Mouse (Mus musculus): ENCODE results near the gene Sec61a2. TPM values are rescaled to one million over a fixed set of nuclear protein-coding genes. Genes with fewer than 3 reads are reported as not detected.

Gene Sec61a2
- total and polyA plus RNA-seq, 3 experiments: 13.9 to 32.3 TPM; not detected in 1

GRCm38 (mm10) chr2:5900145-5900544 lies 4.9 kb upstream of the Sec61a2 start:
- TF ChIP-seq ZKSCAN1 (IDR thresholded peaks at IDR 0.05; ENCODE audit: low read depth, low read length): no peak
- 0 out of 2 replicates have a peak, but pooled peaks have one; percentile 13 for TF ChIP-seq RCOR1 (IDR thresholded peaks at IDR 0.05; ENCODE audit: low read depth, low read length)
- no peak for TF ChIP-seq MAZ (IDR thresholded peaks at IDR 0.05; ENCODE audit: low read depth, low read length)
- peak; percentile 65 to 78 (median 72) for TF ChIP-seq CTCF (IDR thresholded peaks at IDR 0.05 in 2 of 3, conservative IDR thresholded peaks at IDR 0.05 in 1 of 3; ENCODE audit: control insufficient read depth in 1 of 3, insufficient read depth in 1 of 3, low read depth in 2 of 3, low read length in 3 of 3, poor library complexity in 1 of 3, severe bottlenecking in 1 of 3)
- peak; percentile 54 for TF ChIP-seq ZC3H11A (IDR thresholded peaks at IDR 0.05; ENCODE audit: low read depth, low read length)
- TF ChIP-seq GABPA (IDR thresholded peaks at IDR 0.05; ENCODE audit: low read depth, low read length): no peak
- 0 out of 2 replicates have a peak, but pooled peaks have one; percentile 34 for TF ChIP-seq MAX (IDR thresholded peaks at IDR 0.05; ENCODE audit: low read length)
- TF ChIP-seq SMC3 (IDR thresholded peaks at IDR 0.05; ENCODE audit: low read depth, low read length): peak; percentile 68
- no peak for TF ChIP-seq MXI1 (IDR thresholded peaks at IDR 0.05; ENCODE audit: low read depth, low read length)
- peak; percentile 69 for TF ChIP-seq MYC (IDR thresholded peaks at IDR 0.05; ENCODE audit: low read depth, low read length)
- TF ChIP-seq RAD21 (IDR thresholded peaks at IDR 0.05; ENCODE audit: low read depth, low read length): peak; percentile 66
- Histone ChIP-seq H3K9ac (ENCODE audit: control insufficient read depth, low read depth, low read length, poor library complexity, severe bottlenecking) (no peak overlapping the region), H3K4me1 (ENCODE audit: control insufficient read depth in 1 of 2, insufficient read depth in 2 of 2, low read length in 2 of 2) (no peaks in the 10 kb centered on the region), H3K27ac (ENCODE audit: control insufficient read depth, low read depth, low read length) (no peak overlapping the region), H3K4me3 (ENCODE audit: control insufficient read depth in 1 of 2, insufficient read depth in 1 of 2, low read depth in 2 of 2, low read length in 2 of 2) (no peak overlapping the region), H3K36me3 (ENCODE audit: control insufficient read depth in 1 of 2, insufficient read depth in 2 of 2, low read length in 2 of 2) (peaks cover 0 to 1% of the 10 kb centered on the region in 2 experiments; a peak in 1 of 4 replicates), H3K9me3 (replicated peaks; ENCODE audit: insufficient read depth, low read length) (no peaks in the 10 kb centered on the region), H3K79me2 (ENCODE audit: control insufficient read depth, insufficient read depth, low read length, poor library complexity) (no peaks in the 10 kb centered on the region), H3K27me3 (ENCODE audit: control insufficient read depth in 1 of 2, insufficient read depth in 2 of 2, low read length in 2 of 2) (no peaks in the 10 kb centered on the region)
- DNase-seq (ENCODE audit: low read depth, low spot score): peak; percentile 76

DNA sequence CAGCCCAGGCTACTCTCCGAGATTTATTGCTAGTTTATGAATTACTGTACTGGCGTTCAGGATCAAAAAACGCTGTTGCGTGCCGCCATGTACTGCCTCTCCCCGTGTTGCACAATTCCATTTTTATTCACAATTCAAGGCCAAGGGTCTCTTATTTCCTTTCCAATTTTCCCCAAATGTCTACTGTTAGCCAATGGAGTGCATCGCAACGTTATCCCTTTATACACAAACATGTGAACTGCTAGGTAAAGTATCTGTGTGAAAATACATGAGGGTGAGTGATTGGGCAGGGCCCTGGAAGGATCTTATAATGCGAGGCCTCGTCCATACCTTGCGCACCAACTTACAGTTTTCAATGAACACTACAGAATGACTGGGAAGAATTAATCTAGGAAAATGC lies 936 bp downstream of the Sec61a2 start:
- Histone ChIP-seq H3K4me1 (ENCODE audit: control insufficient read depth in 1 of 2, insufficient read depth in 2 of 2, low read length in 2 of 2) (peaks cover 0 to 9% of the 10 kb centered on the region in 2 experiments; a peak in 2 of 4 replicates), H3K9me3 (replicated peaks; ENCODE audit: insufficient read depth, low read length) (no peaks in the 10 kb centered on the region), H3K27me3 (ENCODE audit: control insufficient read depth in 1 of 2, insufficient read depth in 2 of 2, low read length in 2 of 2) (no peaks in the 10 kb centered on the region), H3K79me2 (ENCODE audit: control insufficient read depth, insufficient read depth, low read length, poor library complexity) (peaks cover 11% of the 10 kb centered on the region), H3K27ac (ENCODE audit: control insufficient read depth, low read depth, low read length) (0 out of 2 replicates have a peak overlapping the region, but pooled peaks have one; percentile 5), H3K4me3 (ENCODE audit: control insufficient read depth in 1 of 2, insufficient read depth in 1 of 2, low read depth in 2 of 2, low read length in 2 of 2) (peak overlapping the region; percentile 65 to 94), H3K36me3 (ENCODE audit: control insufficient read depth in 1 of 2, insufficient read depth in 2 of 2, low read length in 2 of 2) (peaks cover 4 to 14% of the 10 kb centered on the region in 2 experiments), H3K9ac (ENCODE audit: control insufficient read depth, low read depth, low read length, poor library complexity, severe bottlenecking) (peak overlapping the region; percentile 80)
- TF ChIP-seq MXI1 (IDR thresholded peaks at IDR 0.05; ENCODE audit: low read depth, low read length): peak; percentile 25; the same call in 1 of the 2 replicates
- TF ChIP-seq MAZ (IDR thresholded peaks at IDR 0.05; ENCODE audit: low read depth, low read length): no peak
- 0 out of 2 replicates have a peak, but pooled peaks have one; percentile 32 for TF ChIP-seq MYC (IDR thresholded peaks at IDR 0.05; ENCODE audit: low read depth, low read length)
- no peak for TF ChIP-seq ELF1 (IDR thresholded peaks at IDR 0.05; ENCODE audit: low read depth, low read length)
- peak; percentile 62 for DNase-seq (ENCODE audit: low read depth, low spot score)

- Histone ChIP-seq H3K9me3 (replicated peaks; ENCODE audit: insufficient read depth, low read length) (no peaks in the 10 kb centered on the region), H3K36me3 (ENCODE audit: control insufficient read depth in 1 of 2, insufficient read depth in 2 of 2, low read length in 2 of 2) (peaks cover 16 to 18% of the 10 kb centered on the region in 2 experiments), H3K9ac (ENCODE audit: control insufficient read depth, low read depth, low read length, poor library complexity, severe bottlenecking) (no peak overlapping the region), H3K79me2 (ENCODE audit: control insufficient read depth, insufficient read depth, low read length, poor library complexity) (peaks cover 5% of the 10 kb centered on the region; the same call in 1 of the 2 replicates), H3K4me3 (ENCODE audit: control insufficient read depth in 1 of 2, insufficient read depth in 1 of 2, low read depth in 2 of 2, low read length in 2 of 2) (no peak overlapping the region), H3K27me3 (ENCODE audit: control insufficient read depth in 1 of 2, insufficient read depth in 2 of 2, low read length in 2 of 2) (no peaks in the 10 kb centered on the region), H3K4me1 (ENCODE audit: control insufficient read depth in 1 of 2, insufficient read depth in 2 of 2, low read length in 2 of 2) (peaks cover 0 to 13% of the 10 kb centered on the region in 2 experiments; a peak in 2 of 4 replicates), H3K27ac (ENCODE audit: control insufficient read depth, low read depth, low read length) (no peak overlapping the region)
- no peak for DNase-seq (ENCODE audit: low read depth, low spot score)
- TF ChIP-seq TAL1 (IDR thresholded peaks at IDR 0.05; ENCODE audit: low read length) (no peak), NELFE (IDR thresholded peaks at IDR 0.05; ENCODE audit: low read depth, low read length) (no peak), CHD2 (IDR thresholded peaks at IDR 0.05; ENCODE audit: low read length) (no peak), GABPA (IDR thresholded peaks at IDR 0.05; ENCODE audit: low read depth, low read length) (no peak), MAZ (IDR thresholded peaks at IDR 0.05; ENCODE audit: low read depth, low read length) (no peak), ZC3H11A (IDR thresholded peaks at IDR 0.05; ENCODE audit: low read depth, low read length) (no peak), TBP (IDR thresholded peaks at IDR 0.05; ENCODE audit: low read depth, low read length) (no peak), KAT2A (conservative IDR thresholded peaks at IDR 0.05; ENCODE audit: low read depth, low read length) (no peak), MXI1 (IDR thresholded peaks at IDR 0.05; ENCODE audit: low read depth, low read length) (no peak), ZNF384 (IDR thresholded peaks at IDR 0.05; ENCODE audit: low read depth, low read length) (no peak), ZKSCAN1 (IDR thresholded peaks at IDR 0.05; ENCODE audit: low read depth, low read length) (no peak)
Observed at GRCm38 (mm10) chr2:5889412-5889811, 5.8 kb downstream of the Sec61a2 start.

Data from MEL (cell line).